24 mouse cellular contexts compared by ENCODE assay signal in the genomic region with DNA sequence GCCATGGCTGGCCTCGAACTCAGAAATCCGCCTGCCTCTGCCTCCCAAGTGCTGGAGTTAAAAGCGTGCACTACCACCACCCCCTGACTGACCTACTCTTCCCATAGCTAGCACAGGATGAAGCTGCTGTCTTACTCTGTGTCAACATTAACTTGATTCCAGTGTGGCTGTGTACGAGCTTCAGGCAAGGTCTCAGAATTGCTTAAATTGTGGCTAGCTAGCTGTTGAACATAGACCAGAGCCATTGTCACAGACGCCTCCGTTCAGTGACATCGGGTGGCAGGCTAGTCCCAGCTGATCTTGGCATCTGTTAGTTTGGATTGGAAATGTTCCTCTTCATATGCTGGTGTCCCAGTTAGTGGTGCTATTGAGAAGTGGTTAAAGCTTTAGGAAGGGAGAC. TPM values are rescaled to one million over a fixed set of nuclear protein-coding genes. Genes with fewer than 3 reads are reported as not detected.
"Had no signal": no experiment of that assay in that cellular context is flagged by ENCODE, and none has a peak within 500 bp of the region (broad histone marks: within the 10 kb centered on the region; RNA-seq: fewer than 3 reads in every experiment).

No protein-coding gene starts in this region.

- H3K4me3 ChIP-seq: neural tube, embryonic 13.5 days; neural tube, embryonic 15.5 days; stomach, embryonic 15.5 days had no signal

- H3K27me3 ChIP-seq: neural tube, embryonic 13.5 days; neural tube, embryonic 15.5 days; stomach, embryonic 15.5 days had no signal

- H3K36me3 ChIP-seq: neural tube, embryonic 13.5 days; neural tube, embryonic 15.5 days; stomach, embryonic 15.5 days had no signal

- H3K9me3 ChIP-seq: neural tube, embryonic 13.5 days; neural tube, embryonic 15.5 days; stomach, embryonic 15.5 days had no signal

- H3K27ac ChIP-seq: neural tube, embryonic 13.5 days; neural tube, embryonic 15.5 days; stomach, embryonic 15.5 days; stomach, postnatal 0 days had no signal

- DNase-seq: retina, postnatal 1 day; right cerebral cortex, adult 18-20 months; right cerebral cortex, postnatal 14 days; right cerebral cortex, postnatal 25 days; right cerebral cortex, postnatal 4 days; spleen, adult 18-20 months; thymus, adult 18-20 months; thymus, adult 2 months; thymus, postnatal 14 days; thymus, postnatal 25 days; thymus, postnatal 36 days; thymus, postnatal 4 days had no signal

- H3K4me1 ChIP-seq: stomach, embryonic 15.5 days had no signal

- H3K9ac ChIP-seq: neural tube, embryonic 13.5 days; neural tube, embryonic 15.5 days; stomach, embryonic 15.5 days had no signal

- H3K4me2 ChIP-seq: neural tube, embryonic 13.5 days; neural tube, embryonic 15.5 days; stomach, embryonic 15.5 days had no signal

RNA-seq across cellular contexts. Expression of gene Drd3, which starts 42.5 kb away (rescaled TPM):
- total RNA-seq: neutrophil, adult 5-6 weeks had no signal
- polyA plus RNA-seq: neural tube, embryonic 13.5 days; neural tube, embryonic 14.5 days; neural tube, embryonic 15.5 days; spleen, adult 2 months; stomach, embryonic 14.5 days; stomach, embryonic 16.5 days; testis, adult 2 months; thymus, adult 2 months; thymus, postnatal 0 days; urinary bladder, adult 2 months had no signal

RNA-seq across cellular contexts. Expression of gene Tigit, which starts 47.4 kb away (rescaled TPM):
- total RNA-seq: neutrophil, adult 5-6 weeks had no signal
- polyA plus RNA-seq: neural tube, embryonic 13.5 days; neural tube, embryonic 15.5 days; stomach, embryonic 14.5 days; stomach, embryonic 15.5 days; stomach, embryonic 16.5 days; stomach, postnatal 0 days; testis, adult 2 months had no signal
